Mouse (Mus musculus): ENCODE results near the gene Tle6. TPM values are rescaled to one million over a fixed set of nuclear protein-coding genes. Genes with fewer than 3 reads are reported as not detected.

The Tle6 gene
- polyA plus RNA-seq (2015; fragmentation: Nextera tagmentation; extraction: Ambion mirVana) = 14.5 and 17.4 TPM in 2 replicates

GRCm38 (mm10) chr10:81600738-81601203, at the start of gene Tle6:
Gene Tle6, minus strand, starts transcription at chr10:81601073.

GRCm38 (mm10) chr10:81648803-81649775, 48.2 kb upstream of the Tle6 start, which contains the start of gene Gm10778:
Gene Gm10778, plus strand, starts transcription at chr10:81649059.

GRCm38 (mm10) chr10:81628390-81628789, 27.5 kb upstream of the Tle6 start, which contains the start of gene Ankrd24:
Gene Ankrd24, plus strand, starts transcription at chr10:81628540.

GRCm38 (mm10) chr10:81626994-81627835, 26.3 kb upstream of the Tle6 start, which contains the start of gene Sirt6:
Gene Sirt6, minus strand, starts transcription at chr10:81627797.

GRCm38 (mm10) chr10:81605974-81606751, 5.3 kb upstream of the Tle6 start, which contains the start of gene BC025920:
Gene BC025920, plus strand, starts transcription at chr10:81606270.

GRCm38 (mm10) chr10:81574081-81575056, 26.5 kb downstream of the Tle6 start, which contains the start of gene Tle2:
Gene Tle2, plus strand, starts transcription at chr10:81574561.

GRCm38 (mm10) chr10:81559163-81559626, 41.7 kb downstream of the Tle6 start, which contains the start of gene Aes:
Gene Aes, plus strand, starts transcription at chr10:81559488.

GRCm38 (mm10) chr10:81545161-81545747, 55.6 kb downstream of the Tle6 start, which contains the start of gene Gna11:
Gene Gna11, minus strand, starts transcription at chr10:81545190.

Other genes starting within 250 kb of the Tle6 start
- gene Mfsd12, start 243.6 kb downstream of the Tle6 start, polyA plus RNA-seq (2015; fragmentation: Nextera tagmentation; extraction: Ambion mirVana) = 8.9 and 10.3 TPM in 2 replicates
- 0.95 and 2.1 TPM in 2 replicates for gene 4930404N11Rik, start 235.3 kb downstream of the Tle6 start, polyA plus RNA-seq (2015; fragmentation: Nextera tagmentation; extraction: Ambion mirVana)
- 42.1 and 63.2 TPM in 2 replicates for gene Fzr1, start 222.6 kb downstream of the Tle6 start, polyA plus RNA-seq (2015; fragmentation: Nextera tagmentation; extraction: Ambion mirVana)
- gene Dohh, start 216.6 kb downstream of the Tle6 start, polyA plus RNA-seq (2015; fragmentation: Nextera tagmentation; extraction: Ambion mirVana) = 62.7 and 76.5 TPM in 2 replicates
- 1.4 and 3.0 TPM in 2 replicates for gene Gm48551, start 216.6 kb downstream of the Tle6 start, polyA plus RNA-seq (2015; fragmentation: Nextera tagmentation; extraction: Ambion mirVana)
- 0.77 and 1.2 TPM in 2 replicates for gene Gm48552, start 212.1 kb downstream of the Tle6 start, polyA plus RNA-seq (2015; fragmentation: Nextera tagmentation; extraction: Ambion mirVana)
- 3.3 and 8.2 TPM in 2 replicates for gene Smim24, start 208.0 kb downstream of the Tle6 start, polyA plus RNA-seq (2015; fragmentation: Nextera tagmentation; extraction: Ambion mirVana)
- 65.6 and 73.8 TPM in 2 replicates for gene Nfic, start 145.4 kb downstream of the Tle6 start, polyA plus RNA-seq (2015; fragmentation: Nextera tagmentation; extraction: Ambion mirVana)
- gene Celf5, start 118.4 kb downstream of the Tle6 start, polyA plus RNA-seq (2015; fragmentation: Nextera tagmentation; extraction: Ambion mirVana) = 1.6 and 6.1 TPM in 2 replicates
- gene Ncln, start 104.7 kb downstream of the Tle6 start, polyA plus RNA-seq (2015; fragmentation: Nextera tagmentation; extraction: Ambion mirVana) = 42.4 and 49.4 TPM in 2 replicates
- 1.2 and 1.8 TPM in 2 replicates for gene S1pr4, start 100.9 kb downstream of the Tle6 start, polyA plus RNA-seq (2015; fragmentation: Nextera tagmentation; extraction: Ambion mirVana)
- gene Gna15, start 76.8 kb downstream of the Tle6 start, polyA plus RNA-seq (2015; fragmentation: Nextera tagmentation; extraction: Ambion mirVana) = 2.0 and 2.2 TPM in 2 replicates
- gene Gna11, start 55.9 kb downstream of the Tle6 start, polyA plus RNA-seq (2015; fragmentation: Nextera tagmentation; extraction: Ambion mirVana) = 61.6 and 64.5 TPM in 2 replicates
- gene Aes, start 41.6 kb downstream of the Tle6 start, polyA plus RNA-seq (2015; fragmentation: Nextera tagmentation; extraction: Ambion mirVana) = 477 and 665 TPM in 2 replicates
- gene Tle2, start 26.5 kb downstream of the Tle6 start, polyA plus RNA-seq (2015; fragmentation: Nextera tagmentation; extraction: Ambion mirVana) = 6.8 and 10.0 TPM in 2 replicates
- 0.46 and 0.72 TPM in 2 replicates for gene BC025920, start 5.2 kb upstream of the Tle6 start, polyA plus RNA-seq (2015; fragmentation: Nextera tagmentation; extraction: Ambion mirVana)
- gene Sirt6, start 26.7 kb upstream of the Tle6 start, polyA plus RNA-seq (2015; fragmentation: Nextera tagmentation; extraction: Ambion mirVana) = 15.8 and 23.5 TPM in 2 replicates
- gene Ankrd24, start 27.5 kb upstream of the Tle6 start, polyA plus RNA-seq (2015; fragmentation: Nextera tagmentation; extraction: Ambion mirVana) = 11.6 and 13.9 TPM in 2 replicates
- 3.2 and 3.6 TPM in 2 replicates for gene Gm10778, start 48.0 kb upstream of the Tle6 start, polyA plus RNA-seq (2015; fragmentation: Nextera tagmentation; extraction: Ambion mirVana)
- 12.7 and 14.5 TPM in 2 replicates for gene Zfp433, start 103.8 kb upstream of the Tle6 start, polyA plus RNA-seq (2015; fragmentation: Nextera tagmentation; extraction: Ambion mirVana)
- 5.0 and 7.5 TPM in 2 replicates for gene Gm3055, start 170.1 kb upstream of the Tle6 start, polyA plus RNA-seq (2015; fragmentation: Nextera tagmentation; extraction: Ambion mirVana)
- gene Gm4767, start 211.1 kb upstream of the Tle6 start, polyA plus RNA-seq (2015; fragmentation: Nextera tagmentation; extraction: Ambion mirVana) = 2.8 and 3.7 TPM in 2 replicates

All from adrenal gland, postnatal 0 days (tissue).